Mouse (Mus musculus) layer of hippocampus, adult 9-10 months (tissue): Measurements from ENCODE around the gene Rundc3a.

Source experiments
- DNase-seq: peaks from one replicate; pipeline ENCODE4 v3.0.0; 2022; ENCODE audit warnings: low spot score

Rundc3a gene

GRCm38 (mm10) chr11:102449043-102450008 is 56.1 kb downstream of the Rundc3a start:
- DNase-seq = no peak
